Mouse (Mus musculus) spleen, postnatal 36 days (tissue): Measurements from ENCODE around the gene Dnajc5g.

Experiments used
- DNase-seq, 2 experiments: peaks; one replicate each; pipeline ENCODE4 v3.0.0; 2022; ENCODE audit warnings: low spot score in 2 of 2, mixed read lengths in 1 of 2

Gene Dnajc5g

DNA sequence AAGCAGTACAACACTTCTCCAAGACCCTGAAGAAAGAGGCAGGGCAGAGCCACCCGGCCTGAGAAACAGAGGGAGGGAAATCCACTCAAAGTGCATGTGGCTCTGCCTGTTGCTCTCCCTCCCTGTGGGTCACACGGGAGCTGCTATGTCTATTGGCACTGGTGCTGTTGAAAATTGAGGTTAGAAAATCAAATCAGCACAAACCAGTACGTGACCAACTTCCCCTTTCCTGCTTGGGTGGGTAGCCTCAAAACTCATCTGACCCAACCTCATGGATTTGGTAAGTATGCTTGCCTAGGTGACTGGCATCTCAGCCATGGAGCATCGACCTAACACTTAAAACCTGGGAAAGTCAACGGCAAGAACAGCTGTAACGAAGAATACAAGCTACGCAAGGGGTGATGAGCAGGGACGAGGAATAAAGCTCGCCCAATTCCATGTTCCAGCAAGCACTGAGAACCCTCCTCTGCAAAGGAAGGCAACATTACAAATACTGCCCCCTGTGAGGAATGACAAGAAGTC is at the start of gene Dnajc5g:
TSS of gene Dnajc5g (plus strand) at position 472 of the 522 bp plus-strand sequence.
- no peak for DNase-seq

DNA sequence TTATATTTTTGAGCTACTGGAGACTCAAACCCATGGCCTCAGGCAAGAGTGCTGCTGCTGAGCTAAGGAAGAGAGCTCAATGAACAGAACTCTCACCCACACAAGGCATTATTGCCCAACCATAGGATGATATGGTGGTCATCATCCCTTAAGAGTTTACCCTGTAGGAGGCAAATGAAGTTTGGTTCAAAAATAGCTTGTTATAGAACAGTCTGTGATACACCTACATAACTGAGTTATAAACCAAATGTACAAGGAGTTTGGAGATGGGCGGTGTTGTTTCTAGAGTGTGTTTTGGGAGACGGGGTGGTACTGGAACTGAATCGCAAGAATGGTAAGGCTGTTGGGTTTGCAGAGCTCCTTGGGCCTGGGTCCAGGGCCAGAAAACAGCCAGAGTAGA is 36.3 kb upstream of the Dnajc5g start:
- DNase-seq, result no peak

GRCm38 (mm10) chr5:31071059-31071458 is 35.0 kb upstream of the Dnajc5g start:
- no peak for DNase-seq

DNA sequence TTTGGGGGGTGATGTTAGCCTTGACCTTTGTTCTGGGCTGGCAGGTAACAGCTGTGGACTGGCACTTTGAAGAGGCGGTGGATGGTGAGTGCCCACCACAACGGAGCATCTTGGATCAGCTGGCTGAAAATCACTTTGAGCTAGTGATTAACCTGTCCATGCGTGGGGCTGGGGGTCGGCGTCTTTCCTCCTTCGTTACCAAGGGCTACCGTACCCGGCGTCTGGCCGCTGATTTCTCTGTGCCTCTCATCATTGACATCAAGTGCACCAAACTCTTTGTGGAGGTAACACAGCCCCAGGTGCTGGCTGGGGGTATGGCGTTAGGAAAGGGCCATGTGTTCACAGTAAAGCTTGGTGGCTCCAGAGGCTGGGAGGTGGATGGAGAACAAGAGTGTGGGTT is 34.3 kb upstream of the Dnajc5g start:
- no peak for DNase-seq

- DNase-seq, result no peak
Measured at GRCm38 (mm10) chr5:31073176-31073575, 32.9 kb upstream of the Dnajc5g start.

DNA sequence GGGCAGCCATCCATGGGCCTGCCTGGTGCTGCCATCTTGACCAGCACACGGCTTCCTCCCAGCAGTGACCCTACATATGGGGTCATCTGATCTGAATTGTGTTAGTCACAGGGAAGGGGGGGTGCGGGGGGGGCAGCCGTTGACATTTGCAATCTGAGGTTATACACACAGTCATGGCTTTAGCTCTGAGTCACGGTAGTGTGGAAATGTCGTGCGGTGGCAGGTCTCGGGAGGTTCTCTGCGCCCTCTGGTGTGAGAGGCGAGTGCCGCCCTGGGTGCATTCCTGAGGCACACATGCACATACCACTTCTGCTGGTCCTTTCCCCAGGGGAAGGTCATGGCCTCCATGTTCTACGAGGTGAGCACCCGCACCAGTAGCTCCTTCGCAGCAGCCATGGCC is 29.7 kb upstream of the Dnajc5g start:
- no peak for DNase-seq

GRCm38 (mm10) chr5:31080059-31080794 is 25.9 kb upstream of the Dnajc5g start:
- DNase-seq, result no peak

DNA sequence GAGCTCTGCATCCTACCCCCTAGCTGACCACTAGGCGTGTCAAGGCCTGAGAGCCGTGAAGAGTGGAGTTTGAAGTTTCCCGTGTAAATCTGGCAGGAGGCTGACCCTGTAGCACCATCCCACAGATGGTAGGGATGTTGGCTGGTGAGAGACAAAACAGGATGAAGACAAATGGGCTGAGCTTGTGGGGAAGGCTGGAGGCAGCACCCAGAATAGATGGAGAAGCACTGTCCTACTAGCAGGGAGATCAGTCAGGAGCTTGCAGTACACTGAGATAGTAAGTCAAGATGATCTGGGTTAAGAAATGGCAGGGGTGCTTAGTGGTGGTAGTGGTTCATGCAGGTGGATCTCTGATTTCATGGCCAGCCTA is 25.3 kb upstream of the Dnajc5g start:
- no peak for DNase-seq

- peak; percentile 22 to 29 for DNase-seq
Measured at GRCm38 (mm10) chr5:31081386-31081785, 24.7 kb upstream of the Dnajc5g start.

GRCm38 (mm10) chr5:31082355-31082754 is 23.7 kb upstream of the Dnajc5g start:
- peak; percentile 65 to 75 for DNase-seq

DNA sequence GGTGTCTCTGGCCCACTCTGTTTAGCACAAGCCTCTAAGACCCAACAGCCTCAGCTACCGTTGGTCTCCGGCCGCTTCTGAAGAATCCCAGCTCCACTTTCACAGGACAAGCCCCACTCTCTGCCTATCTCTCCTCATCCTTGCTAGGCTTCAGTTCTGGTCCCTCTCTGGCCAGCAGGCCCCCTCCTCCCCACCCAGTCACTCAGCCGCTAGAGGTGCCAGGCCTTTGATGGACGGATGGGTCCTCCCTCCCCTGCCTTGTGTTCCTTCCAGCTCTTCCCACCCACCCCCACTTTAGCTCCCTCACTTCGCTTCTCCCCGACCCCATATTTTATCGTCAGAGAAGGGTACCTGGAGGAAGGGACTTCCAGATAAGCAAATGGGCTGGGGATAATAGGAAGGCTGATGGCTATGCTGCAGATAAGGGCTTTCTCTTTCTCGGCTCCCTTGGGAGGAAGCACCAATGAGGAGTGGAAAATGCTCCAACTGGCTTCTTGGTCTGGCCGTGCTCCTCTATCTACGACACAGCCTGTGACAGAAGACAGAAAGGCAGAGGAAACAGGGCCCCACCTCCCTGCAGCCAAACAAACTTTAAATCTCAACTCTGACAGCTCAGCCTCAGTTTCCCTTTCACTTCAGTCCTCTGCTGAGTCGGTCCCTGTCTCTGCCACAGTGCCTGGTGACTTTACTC is 23.0 kb upstream of the Dnajc5g start:
- peak; percentile 44 to 48 for DNase-seq

GRCm38 (mm10) chr5:31083949-31084348 is 22.1 kb upstream of the Dnajc5g start:
- peak; percentile 56 to 59 for DNase-seq

DNA sequence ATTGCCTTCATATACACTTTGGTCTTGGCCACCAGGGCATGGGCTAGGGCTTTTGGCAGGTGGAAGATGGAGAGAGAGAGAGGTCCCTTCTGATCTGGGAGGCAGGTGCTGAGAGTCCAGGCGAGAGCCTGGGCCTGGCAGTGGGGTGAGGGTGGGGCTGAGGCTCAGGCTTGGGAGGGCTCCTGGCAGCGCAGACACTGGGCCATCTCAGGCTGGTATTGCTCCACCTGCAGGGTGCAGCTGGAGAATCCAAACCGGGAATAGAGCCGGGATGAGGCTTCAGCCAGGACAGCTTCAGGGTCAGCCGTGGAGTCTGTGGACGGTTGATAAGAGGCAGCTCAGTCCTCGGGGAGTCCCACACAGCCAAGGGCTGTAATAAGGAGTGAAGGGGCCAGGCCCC is 19.5 kb upstream of the Dnajc5g start:
- no peak for DNase-seq

DNA sequence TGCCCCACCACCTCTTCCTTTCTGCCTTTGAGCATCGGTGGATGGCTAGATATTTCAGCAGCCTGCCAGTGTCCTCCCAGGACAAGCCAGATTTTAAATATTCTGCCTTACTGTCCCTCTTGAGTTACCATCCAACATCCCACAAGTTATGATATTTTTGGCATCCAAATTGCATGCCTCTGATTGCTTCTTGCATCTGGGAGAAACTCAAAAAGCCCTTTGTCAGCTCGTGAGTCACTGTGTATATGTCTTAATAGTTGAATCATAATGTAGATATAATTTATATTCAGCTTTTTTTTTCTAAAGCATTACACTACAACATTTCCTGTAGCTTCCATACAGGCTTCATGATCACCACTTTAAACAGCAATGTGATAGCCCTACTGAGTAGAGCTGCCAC is 19.0 kb upstream of the Dnajc5g start:
- no peak for DNase-seq

- no peak for DNase-seq
Measured at GRCm38 (mm10) chr5:31092231-31092975, 13.7 kb upstream of the Dnajc5g start.

- peak; percentile 27 for DNase-seq
Measured at GRCm38 (mm10) chr5:31093151-31094041, 12.7 kb upstream of the Dnajc5g start.

GRCm38 (mm10) chr5:31094100-31094798 is 11.8 kb upstream of the Dnajc5g start:
- DNase-seq, result no peak

- DNase-seq, result peak; percentile 73 to 77
Measured at GRCm38 (mm10) chr5:31094799-31095691, 11.0 kb upstream of the Dnajc5g start.

DNA sequence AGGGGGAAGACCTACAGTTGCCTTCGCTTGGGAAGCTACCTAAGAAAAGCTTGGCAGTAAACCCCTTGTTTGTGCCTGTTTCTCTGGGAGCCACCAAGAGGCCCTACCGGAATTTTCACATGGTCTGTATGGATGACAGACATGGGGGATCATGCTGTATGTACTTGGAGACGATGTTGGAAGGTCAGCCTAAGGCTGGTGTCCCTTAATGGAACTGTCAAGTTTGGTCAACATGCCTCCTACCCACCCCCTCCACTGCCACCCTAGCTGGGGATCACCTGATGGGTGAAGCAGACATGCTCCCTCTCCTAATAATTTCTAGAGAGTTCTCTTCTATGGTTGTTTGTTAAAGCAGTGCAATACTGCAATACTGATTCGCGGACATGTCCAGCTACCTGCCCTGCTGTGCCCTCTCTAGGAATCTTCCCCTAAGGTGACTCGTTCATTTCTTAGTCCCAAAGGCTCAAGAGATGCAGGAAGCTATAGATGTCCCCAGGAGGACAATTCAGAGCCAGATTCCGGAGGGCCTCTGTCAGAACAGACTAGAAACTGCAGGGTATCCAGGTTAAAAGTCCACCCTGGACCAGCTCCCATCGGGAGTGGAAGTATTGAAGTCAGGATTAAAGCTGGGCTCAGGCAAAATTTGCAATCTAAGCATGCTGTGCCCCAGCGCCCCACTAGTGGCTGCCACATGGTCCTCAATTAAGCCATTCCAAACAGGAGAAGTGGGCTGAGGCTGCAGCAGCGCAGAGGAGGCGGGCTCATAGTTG is 10.2 kb upstream of the Dnajc5g start:
- no peak for DNase-seq
